Mouse (Mus musculus) stomach, postnatal 0 days (tissue): ENCODE data around the gene Mvp. TPM values are rescaled to one million over a fixed set of nuclear protein-coding genes. Genes with fewer than 3 reads are reported as not detected.

Experiments
- ATAC-seq: fragments of 200-750 bp; cut with Nextera tagmentation; 2 replicates; pipeline ENCODE4 v1.8.0; 2017; ENCODE audit not compliant: low FRiP score, low TSS enrichment
- DNase-seq: peaks from one replicate; pipeline ENCODE4 v3.0.0-alpha.2; 2016; ENCODE audit warnings: low spot score
- H3K27ac ChIP-seq: fragments of 300-500 bp; sonication (generic); replicated peaks from 2 replicates; pipeline ENCODE4 v1.5.1; 2014; ENCODE audit warnings: mild to moderate bottlenecking, control low read depth
- H3K27me3 ChIP-seq: fragments of 300-500 bp; sonication (generic); 2 replicates; pipeline ENCODE4 v1.6.1; 2014; ENCODE audit warnings: low read length; ENCODE audit not compliant: control insufficient read depth, insufficient read depth
- H3K36me3 ChIP-seq: fragments of 300-500 bp; sonication (generic); 2 replicates; pipeline ENCODE4 v1.6.1; 2014; ENCODE audit warnings: low read length, mixed read lengths; ENCODE audit not compliant: control insufficient read depth, insufficient read depth
- H3K4me1 ChIP-seq: fragments of 300-500 bp; sonication (generic); replicated peaks from 2 replicates; pipeline ENCODE4 v1.6.1; 2014; ENCODE audit warnings: antibody characterized with exemption; ENCODE audit not compliant: control insufficient read depth, insufficient read depth
- H3K4me2 ChIP-seq: fragments of 300-500 bp; sonication (generic); replicated peaks from 2 replicates; pipeline ENCODE4 v1.6.1; 2014; ENCODE audit warnings: low read depth, mild to moderate bottlenecking, control low read depth, moderate library complexity
- H3K4me3 ChIP-seq: fragments of 300-500 bp; sonication (generic); 2 replicates; pipeline ENCODE4 v1.5.1; 2014; ENCODE audit warnings: low read depth, low read length, control low read depth
- H3K9ac ChIP-seq: fragments of 300-500 bp; sonication (generic); 2 replicates; pipeline ENCODE4 v1.6.1; 2014; ENCODE audit warnings: mild to moderate bottlenecking, low read length, control low read depth, mixed read lengths
- H3K9me3 ChIP-seq: fragments of 300-500 bp; sonication (generic); 2 replicates; pipeline ENCODE4 v1.6.1; 2016; ENCODE audit warnings: low read length; ENCODE audit not compliant: control insufficient read depth
- CTCF ChIP-seq: IDR thresholded peaks from 2 replicates; pipeline ENCODE4 v1.5.1; 2016; ENCODE audit warnings: antibody characterized with exemption, low read depth, mild to moderate bottlenecking, moderate library complexity
- EP300 ChIP-seq: optimal IDR thresholded peaks from 2 replicates; pipeline ENCODE3; 2016; ENCODE audit warnings: antibody characterized with exemption
- WGBS: fragments of 180-500 bp; shearing (Covaris S2); extraction: QIAGEN DNeasy Blood & Tissue Kit; methylation state at CpG from one replicate; pipeline ENCODE4 v1.1.7; 2014; 5-methylcytosine and 5-hydroxymethylcytosine counted together
- polyA plus RNA-seq: library from polyadenylated mRNA; unstranded; fragments of >200 nt; fragmentation: Nextera tagmentation; extraction: Ambion mirVana; gene quantifications from 2 replicates; pipeline ENCODE4 v1.2.1, GENCODE M21; 2015

The Mvp gene
- polyA plus RNA-seq, 1 experiment from 2014 or later = 50.0 TPM

GRCm38 (mm10) chr7:127027885-127028284 lies 13.5 kb upstream of the Mvp start:
- no peak for DNase-seq
- ATAC-seq = no peak

DNA sequence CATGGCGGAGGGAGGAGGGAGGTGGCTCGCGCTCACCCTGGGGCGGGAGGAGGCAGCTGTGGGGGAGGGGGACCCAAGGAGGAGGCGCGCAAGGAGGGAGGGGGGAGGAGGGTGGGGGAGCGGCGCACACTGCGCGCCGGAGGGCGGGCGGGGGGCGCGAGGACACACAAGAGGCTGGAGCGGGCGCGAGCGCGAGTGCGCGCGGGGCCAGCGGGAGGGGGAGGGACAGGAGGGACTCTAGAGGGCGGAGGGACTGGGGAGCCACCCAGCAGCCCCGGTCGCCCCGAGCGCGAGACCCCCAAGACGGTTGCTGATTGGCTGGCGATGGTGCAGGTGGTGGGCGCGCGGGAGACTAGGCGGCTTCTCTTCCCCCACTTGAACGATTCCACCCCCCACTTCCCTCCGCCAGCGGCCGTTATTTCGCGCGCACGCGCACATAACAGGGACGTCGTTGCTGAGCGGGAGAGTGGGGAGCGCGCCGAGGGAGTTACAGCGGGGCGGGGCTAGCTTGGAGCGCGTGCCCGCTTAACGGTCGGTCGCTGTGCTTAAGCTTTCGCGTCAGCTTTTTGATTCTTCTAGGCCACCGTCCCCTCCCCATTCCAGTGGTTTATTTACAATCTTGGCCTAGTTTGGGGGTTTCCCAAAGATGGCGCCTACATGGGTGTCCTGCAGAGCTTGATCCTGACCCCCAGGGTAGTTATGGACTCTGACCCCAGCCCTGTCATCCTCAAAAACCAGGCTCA lies 12.7 kb upstream of the Mvp start, which contains the start of gene Maz:
TSS of gene Maz (minus strand) at position 54 of the 743 bp plus-strand sequence.
- TF ChIP-seq CTCF = no peak
- TF ChIP-seq EP300 = peak; percentile 90
- Histone ChIP-seq H3K4me3 (peak within 1 kb of the TSS; percentile 84), H3K27ac (peak within 1 kb of the TSS; percentile 96), H3K36me3 (peaks cover 6% of the 10 kb centered on the region; the same call in 1 of the 2 replicates), H3K4me2 (peak within 1 kb of the TSS; percentile 96), H3K27me3 (no peaks in the 10 kb centered on the region), H3K4me1 (peaks cover 11% of the 10 kb centered on the region), H3K9me3 (no peaks in the 10 kb centered on the region), H3K9ac (peak within 1 kb of the TSS; percentile 87)
- peak; percentile 98 for DNase-seq
- ATAC-seq = peak; percentile 86
- under 1% methylated on average over 29 of the region's 63 CpGs for WGBS

More at GRCm38 (mm10) chr7:127027885-127028284, 13.5 kb upstream of the Mvp start:
- WGBS = 49% methylated on average over 8 of the region's 8 CpGs
- Histone ChIP-seq H3K27ac (peak overlapping the region; percentile 96), H3K36me3 (peaks cover 5% of the 10 kb centered on the region; the same call in 1 of the 2 replicates), H3K9me3 (no peaks in the 10 kb centered on the region), H3K9ac (peak overlapping the region; percentile 70), H3K4me3 (peak overlapping the region; percentile 84), H3K27me3 (no peaks in the 10 kb centered on the region), H3K4me1 (peaks cover 11% of the 10 kb centered on the region), H3K4me2 (peak overlapping the region; percentile 96)
- no peak for TF ChIP-seq CTCF

- 0% methylated on average over 2 of the region's 48 CpGs for WGBS
- no peak for TF ChIP-seq CTCF
- TF ChIP-seq EP300 = no peak
- H3K4me2 ChIP-seq = peak overlapping the region; percentile 96
- peaks cover 11% of the 10 kb centered on the region for H3K4me1 ChIP-seq
- ATAC-seq (peak; percentile 6; the same call in 1 of the 2 replicates), DNase-seq (no peak)
- H3K27ac ChIP-seq = peak overlapping the region; percentile 96
- H3K4me3 ChIP-seq = peak overlapping the region; percentile 84
- H3K9me3 ChIP-seq = no peaks in the 10 kb centered on the region
- H3K9ac ChIP-seq = peak overlapping the region; percentile 87
- peaks cover 6% of the 10 kb centered on the region; the same call in 1 of the 2 replicates for H3K36me3 ChIP-seq
- H3K27me3 ChIP-seq = no peaks in the 10 kb centered on the region
Observed at GRCm38 (mm10) chr7:127026616-127026983, 12.2 kb upstream of the Mvp start.

- TF ChIP-seq CTCF = peak; percentile 15; the same call in 1 of the 2 replicates
- TF ChIP-seq EP300 = no peak
- Histone ChIP-seq H3K4me2 (peak overlapping the region; percentile 96), H3K27me3 (no peaks in the 10 kb centered on the region), H3K4me3 (peak overlapping the region; percentile 84), H3K9me3 (no peaks in the 10 kb centered on the region), H3K27ac (peak overlapping the region; percentile 96), H3K36me3 (peaks cover 4% of the 10 kb centered on the region; the same call in 1 of the 2 replicates), H3K9ac (peak overlapping the region; percentile 87), H3K4me1 (peaks cover 11% of the 10 kb centered on the region)
- DNase-seq (peak; percentile 69), ATAC-seq (peak; percentile 29)
- whole genome bisulfite sequencing = 1% methylated on average over 20 of the region's 48 CpGs
Observed at GRCm38 (mm10) chr7:127026161-127026600, 11.8 kb upstream of the Mvp start.

- peak; percentile 62 for DNase-seq
Observed at GRCm38 (mm10) chr7:127025556-127026160, 11.2 kb upstream of the Mvp start.

More at GRCm38 (mm10) chr7:127025556-127026160, 11.2 kb upstream of the Mvp start:
- Histone ChIP-seq H3K9ac (peak overlapping the region; percentile 87), H3K27ac (peak overlapping the region; percentile 96), H3K36me3 (peaks cover 3% of the 10 kb centered on the region; the same call in 1 of the 2 replicates), H3K27me3 (no peaks in the 10 kb centered on the region), H3K4me2 (peak overlapping the region; percentile 96), H3K4me1 (peaks cover 11% of the 10 kb centered on the region), H3K9me3 (no peaks in the 10 kb centered on the region), H3K4me3 (peak overlapping the region; percentile 84)
- no peak for TF ChIP-seq CTCF
- TF ChIP-seq EP300 = no peak
- peak; percentile 0; the same call in 1 of the 2 replicates for ATAC-seq
- WGBS = under 1% methylated on average over 56 of the region's 65 CpGs
